ENCODE assay signal across 9 mouse cellular contexts in genomic region chr2:134910882-134911281, GRCm38 (mm10).
A peak's percentile ranks its signal among the peaks of the same experiment; 100 is the strongest.
DNase-seq lines count a peak whose midpoint lies in the region; ATAC-seq and TF ChIP-seq lines count a peak whose summit lies in the region.
"Had no signal": no experiment of that assay in that cellular context is flagged by ENCODE, and none has a peak within 500 bp of the region (broad histone marks: within the 10 kb centered on the region; RNA-seq: fewer than 3 reads in every experiment).

No protein-coding gene starts in this region.

- intact Hi-C loops in heart, postnatal 14 days (cut with DNase I), result no loop called here
- intact Hi-C loops in gastrocnemius, postnatal 36 days (cut with DNase I), result no loop called here

- H3K36me3 ChIP-seq in forebrain, embryonic 16.5 days (ENCODE audit: control insufficient read depth, insufficient read depth), result no peaks in the 10 kb centered on the region
- H3K36me3 ChIP-seq in limb, embryonic 14.5 days (ENCODE audit: control insufficient read depth, insufficient read depth, low read length), result no peaks in the 10 kb centered on the region
- H3K36me3 ChIP-seq in intestine, postnatal 0 days (ENCODE audit: control insufficient read depth, insufficient read depth), result no peaks in the 10 kb centered on the region

- H3K27me3 ChIP-seq in forebrain, embryonic 16.5 days (replicated peaks; ENCODE audit: control insufficient read depth, insufficient read depth, low read length), result no peaks in the 10 kb centered on the region
- no peaks in the 10 kb centered on the region for H3K27me3 ChIP-seq in limb, embryonic 14.5 days (ENCODE audit: control insufficient read depth, insufficient read depth, low read length)
- no peaks in the 10 kb centered on the region for H3K27me3 ChIP-seq in intestine, postnatal 0 days (replicated peaks; ENCODE audit: control insufficient read depth, insufficient read depth, low read length)

- WGBS in forebrain, embryonic 16.5 days, result 0% methylated on average over 1 of the region's 1 CpGs
- WGBS in limb, embryonic 14.5 days, result 8% methylated on average over 1 of the region's 1 CpGs
- 59% methylated on average over 1 of the region's 1 CpGs for WGBS in intestine, postnatal 0 days

- peak; percentile 88 for ATAC-seq in forebrain, embryonic 16.5 days
- ATAC-seq in limb, embryonic 14.5 days (ENCODE audit: low FRiP score, low read depth), result no peak
- no peak for ATAC-seq in intestine, postnatal 0 days

- H3K27ac ChIP-seq in forebrain, embryonic 16.5 days (ENCODE audit: low read length), result 0 out of 2 replicates have a peak overlapping the region, but pooled peaks have one; percentile 6
- H3K27ac ChIP-seq in limb, embryonic 14.5 days (replicated peaks; ENCODE audit: low read depth, low read length), result no peak overlapping the region
- H3K27ac ChIP-seq in intestine, postnatal 0 days (ENCODE audit: low read depth, low read length), result no peak overlapping the region
- H3K27ac ChIP-seq: heart, adult 2 months had no signal

- no peaks in the 10 kb centered on the region for H3K9me3 ChIP-seq in forebrain, embryonic 16.5 days (ENCODE audit: control insufficient read depth, low read length)
- no peaks in the 10 kb centered on the region for H3K9me3 ChIP-seq in limb, embryonic 14.5 days (ENCODE audit: control insufficient read depth, low read length)
- H3K9me3 ChIP-seq in intestine, postnatal 0 days (ENCODE audit: control insufficient read depth), result no peaks in the 10 kb centered on the region

- peak; percentile 71 for DNase-seq in right cerebral cortex, adult 18-20 months
- DNase-seq in right cerebral cortex, postnatal 14 days, result no peak
- DNase-seq in limb, embryonic 14.5 days (ENCODE audit: low spot score), result peak; percentile 11
- DNase-seq in heart, postnatal 14 days, result no peak
- no peak for DNase-seq in gastrocnemius, postnatal 36 days
- DNase-seq in heart, adult 18-20 months, result no peak
- DNase-seq: heart, adult 2 months had no signal

- H3K9ac ChIP-seq in forebrain, embryonic 16.5 days (replicated peaks; ENCODE audit: low read depth, low read length), result no peak overlapping the region
- no peak overlapping the region for H3K9ac ChIP-seq in limb, embryonic 14.5 days (ENCODE audit: low read depth, low read length, severe bottlenecking)
- no peak overlapping the region for H3K9ac ChIP-seq in intestine, postnatal 0 days (ENCODE audit: low read depth, low read length)

- no peak overlapping the region for H3K4me2 ChIP-seq in forebrain, embryonic 16.5 days (ENCODE audit: low read length)
- no peak overlapping the region for H3K4me2 ChIP-seq in limb, embryonic 14.5 days (replicated peaks; ENCODE audit: low read depth, low read length, severe bottlenecking)
- no peak overlapping the region for H3K4me2 ChIP-seq in intestine, postnatal 0 days (replicated peaks; ENCODE audit: low read depth)

- H3K4me3 ChIP-seq in forebrain, embryonic 16.5 days (replicated peaks; ENCODE audit: low read length), result no peak overlapping the region
- H3K4me3 ChIP-seq in limb, embryonic 14.5 days (replicated peaks; ENCODE audit: low read length), result no peak overlapping the region
- H3K4me3 ChIP-seq in intestine, postnatal 0 days (ENCODE audit: low read depth, low read length), result no peak overlapping the region
- H3K4me3 ChIP-seq: heart, adult 2 months had no signal

- TF ChIP-seq POLR2A in limb, embryonic 14.5 days (IDR thresholded peaks at IDR 0.05; ENCODE audit: borderline replicate concordance, extremely low read depth, insufficient read depth, insufficient read length), result no peak

- H3K4me1 ChIP-seq in forebrain, embryonic 16.5 days (replicated peaks; ENCODE audit: control insufficient read depth, insufficient read depth, low read length), result peaks cover 23% of the 10 kb centered on the region
- H3K4me1 ChIP-seq in limb, embryonic 14.5 days (ENCODE audit: control insufficient read depth, insufficient read depth, low read length), result no peaks in the 10 kb centered on the region; the same call in 1 of the 2 replicates
- no peaks in the 10 kb centered on the region for H3K4me1 ChIP-seq in intestine, postnatal 0 days (replicated peaks; ENCODE audit: control insufficient read depth, insufficient read depth, low read length)

- no peak for TF ChIP-seq CTCF in intestine, postnatal 0 days (IDR thresholded peaks at IDR 0.05; ENCODE audit: low read depth)

Comparison
In these comparisons a context has a peak if more than half of its experiments do, and no peak if none do; other contexts are left out.
1. DNase-seq: peak in right cerebral cortex, adult 18-20 months (single experiment) and limb, embryonic 14.5 days (single experiment); none in right cerebral cortex, postnatal 14 days (single experiment), heart, postnatal 14 days (0 of 2), gastrocnemius, postnatal 36 days (0 of 2) and heart, adult 18-20 months (0 of 2).